Mouse (Mus musculus) heart, embryonic 10.5 days (tissue): ENCODE data around the gene Phf2. TPM values are rescaled to one million over a fixed set of nuclear protein-coding genes. Genes with fewer than 3 reads are reported as not detected.

ENCODE experiments used
- DNase-seq: peaks from one replicate; pipeline ENCODE4 v3.0.0-alpha.2; 2017; ENCODE audit warnings: low spot score
- H3K27ac ChIP-seq: fragments of 300-500 bp; sonication (generic); 2 replicates; pipeline ENCODE4 v1.5.1; 2016; ENCODE audit warnings: mild to moderate bottlenecking
- H3K27me3 ChIP-seq: fragments of 300-500 bp; sonication (generic); 2 replicates; pipeline ENCODE4 v1.6.1; 2016; ENCODE audit warnings: mild to moderate bottlenecking; ENCODE audit not compliant: poor library complexity, insufficient read depth, severe bottlenecking
- H3K36me3 ChIP-seq: fragments of 300-500 bp; sonication (generic); 2 replicates; pipeline ENCODE4 v1.6.1; 2016; ENCODE audit warnings: mild to moderate bottlenecking, moderate library complexity
- H3K4me1 ChIP-seq: fragments of 300-500 bp; sonication (generic); 2 replicates; pipeline ENCODE4 v1.6.1; 2016; ENCODE audit warnings: mild to moderate bottlenecking
- H3K4me3 ChIP-seq: fragments of 300-500 bp; sonication (generic); 2 replicates; pipeline ENCODE4 v1.5.1; 2016; ENCODE audit warnings: mild to moderate bottlenecking, moderate library complexity
- H3K9me3 ChIP-seq: fragments of 300-500 bp; sonication (generic); 2 replicates; pipeline ENCODE4 v1.6.1; 2016; ENCODE audit warnings: mild to moderate bottlenecking, moderate library complexity
- WGBS: fragments of 180-500 bp; shearing (Covaris S2); methylation state at CpG from one replicate; pipeline ENCODE4 v1.1.7; 2016; 5-methylcytosine and 5-hydroxymethylcytosine counted together
- polyA plus RNA-seq: library from polyadenylated mRNA; unstranded; fragments of >200 nt; fragmentation: Nextera tagmentation; extraction: Ambion mirVana; gene quantifications from 2 replicates; pipeline ENCODE4 v1.2.1, GENCODE M21; 2016

The Phf2 gene
- polyA plus RNA-seq, 1 experiment from 2014 or later = 6.8 TPM

- Histone ChIP-seq H3K36me3 (peaks cover 7% of the 10 kb centered on the region), H3K27me3 (no peaks in the 10 kb centered on the region), H3K27ac (no peak overlapping the region), H3K4me3 (no peak overlapping the region), H3K9me3 (no peaks in the 10 kb centered on the region), H3K4me1 (peaks cover 88% of the 10 kb centered on the region)
- peak; percentile 76 for DNase-seq
- 46% methylated on average over 3 of the region's 3 CpGs for WGBS
These were observed 18.1 kb downstream of the Phf2 start for GRCm38 (mm10) chr13:48852859-48853258.

GRCm38 (mm10) chr13:48851719-48852118 is 19.2 kb downstream of the Phf2 start:
- H3K4me1 ChIP-seq = peaks cover 77% of the 10 kb centered on the region
- no peak overlapping the region for H3K4me3 ChIP-seq
- peak; percentile 68 for DNase-seq
- no peaks in the 10 kb centered on the region for H3K27me3 ChIP-seq
- 86% methylated on average over 5 of the region's 5 CpGs for WGBS
- H3K27ac ChIP-seq = peak overlapping the region; percentile 42
- H3K36me3 ChIP-seq = peaks cover 7% of the 10 kb centered on the region
- no peaks in the 10 kb centered on the region for H3K9me3 ChIP-seq

GRCm38 (mm10) chr13:48850771-48851170 is 20.1 kb downstream of the Phf2 start:
- WGBS = 88% methylated on average over 8 of the region's 8 CpGs
- no peak overlapping the region for H3K27ac ChIP-seq
- peaks cover 68% of the 10 kb centered on the region for H3K4me1 ChIP-seq

DNA sequence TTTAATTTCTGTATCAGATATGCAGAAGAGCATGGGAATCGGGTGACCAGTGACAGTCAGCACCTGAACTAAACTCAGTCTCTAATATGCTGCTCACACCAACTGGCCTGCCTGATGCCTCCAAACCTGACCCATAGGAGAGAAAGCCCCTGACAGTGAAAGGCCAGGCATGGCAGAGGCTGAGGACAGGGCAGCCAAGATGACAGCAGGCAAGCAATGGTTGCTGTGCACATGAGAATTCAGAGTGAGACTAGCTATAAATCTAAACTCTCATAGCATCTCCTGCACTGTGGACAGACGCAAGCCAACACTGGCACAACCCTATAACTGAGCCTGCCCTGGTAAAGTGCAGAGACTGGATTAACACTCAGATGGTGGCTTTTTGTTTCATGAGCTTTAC is 20.6 kb downstream of the Phf2 start:
- Histone ChIP-seq H3K36me3 (peaks cover 7% of the 10 kb centered on the region), H3K4me3 (no peak overlapping the region), H3K27ac (no peak overlapping the region), H3K4me1 (peaks cover 69% of the 10 kb centered on the region), H3K9me3 (no peaks in the 10 kb centered on the region), H3K27me3 (no peaks in the 10 kb centered on the region)
- whole genome bisulfite sequencing = 83% methylated on average over 2 of the region's 2 CpGs
- DNase-seq = no peak

More at GRCm38 (mm10) chr13:48850771-48851170, 20.1 kb downstream of the Phf2 start:
- H3K27me3 ChIP-seq = no peaks in the 10 kb centered on the region
- no peak for DNase-seq
- no peak overlapping the region for H3K4me3 ChIP-seq
- H3K9me3 ChIP-seq = no peaks in the 10 kb centered on the region
- peaks cover 7% of the 10 kb centered on the region for H3K36me3 ChIP-seq

DNA sequence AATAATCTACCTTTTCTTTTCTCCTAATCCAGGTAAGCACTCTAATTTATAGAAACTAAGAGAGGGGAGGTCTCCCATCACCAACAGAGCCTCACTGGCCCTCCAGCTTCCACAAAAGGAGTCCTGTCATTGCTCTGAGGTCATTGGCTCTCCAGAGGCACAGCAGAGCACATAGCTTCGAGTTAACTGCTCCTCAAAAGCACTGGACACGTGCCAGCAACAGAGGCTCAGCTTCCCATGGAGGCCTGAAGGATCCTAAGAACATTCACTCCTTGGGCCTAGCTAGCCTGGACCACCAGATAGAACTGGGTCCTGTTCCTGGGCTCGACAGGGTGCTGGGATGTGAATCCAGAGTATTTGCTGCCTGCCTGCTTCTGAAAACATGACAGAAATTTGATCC is 21.8 kb downstream of the Phf2 start:
- no peaks in the 10 kb centered on the region for H3K9me3 ChIP-seq
- peaks cover 62% of the 10 kb centered on the region for H3K4me1 ChIP-seq
- WGBS = 29% methylated on average over 3 of the region's 3 CpGs
- no peak for DNase-seq
- H3K27ac ChIP-seq = peak overlapping the region; percentile 38; the same call in 1 of the 2 replicates
- peaks cover 7% of the 10 kb centered on the region for H3K36me3 ChIP-seq
- no peak overlapping the region for H3K4me3 ChIP-seq
- H3K27me3 ChIP-seq = no peaks in the 10 kb centered on the region

GRCm38 (mm10) chr13:48845308-48845707 is 25.6 kb downstream of the Phf2 start:
- Histone ChIP-seq H3K36me3 (peaks cover 7% of the 10 kb centered on the region), H3K4me1 (peaks cover 46% of the 10 kb centered on the region), H3K27ac (peak overlapping the region; percentile 7; the same call in 1 of the 2 replicates), H3K27me3 (no peaks in the 10 kb centered on the region), H3K4me3 (no peak overlapping the region), H3K9me3 (no peaks in the 10 kb centered on the region)
- DNase-seq = no peak
- WGBS = 31% methylated on average over 4 of the region's 4 CpGs

DNA sequence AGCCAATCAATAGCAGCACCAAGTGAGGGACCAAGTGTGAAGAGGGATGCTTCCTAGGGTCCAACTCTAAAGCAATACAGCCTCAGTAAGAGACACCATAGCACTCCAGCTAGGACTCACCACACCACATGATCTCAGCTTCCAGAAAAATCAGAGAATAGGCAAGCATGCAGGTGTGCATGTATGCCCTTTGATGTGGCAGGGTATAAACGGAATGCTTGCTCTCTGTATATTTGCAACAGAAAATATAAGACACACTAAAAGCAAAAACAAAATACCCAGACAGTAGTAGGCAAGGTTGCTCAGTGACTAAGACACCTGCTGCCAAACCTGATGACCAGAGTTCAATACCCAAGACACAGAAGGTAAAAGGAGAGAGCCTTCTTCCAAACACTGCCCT is 27.4 kb downstream of the Phf2 start:
- Histone ChIP-seq H3K27ac (no peak overlapping the region), H3K4me3 (no peak overlapping the region), H3K4me1 (peaks cover 31% of the 10 kb centered on the region), H3K27me3 (no peaks in the 10 kb centered on the region), H3K9me3 (no peaks in the 10 kb centered on the region), H3K36me3 (peaks cover 4% of the 10 kb centered on the region)
- WGBS = 91% methylated on average over 1 of the region's 1 CpGs
- DNase-seq = no peak

DNA sequence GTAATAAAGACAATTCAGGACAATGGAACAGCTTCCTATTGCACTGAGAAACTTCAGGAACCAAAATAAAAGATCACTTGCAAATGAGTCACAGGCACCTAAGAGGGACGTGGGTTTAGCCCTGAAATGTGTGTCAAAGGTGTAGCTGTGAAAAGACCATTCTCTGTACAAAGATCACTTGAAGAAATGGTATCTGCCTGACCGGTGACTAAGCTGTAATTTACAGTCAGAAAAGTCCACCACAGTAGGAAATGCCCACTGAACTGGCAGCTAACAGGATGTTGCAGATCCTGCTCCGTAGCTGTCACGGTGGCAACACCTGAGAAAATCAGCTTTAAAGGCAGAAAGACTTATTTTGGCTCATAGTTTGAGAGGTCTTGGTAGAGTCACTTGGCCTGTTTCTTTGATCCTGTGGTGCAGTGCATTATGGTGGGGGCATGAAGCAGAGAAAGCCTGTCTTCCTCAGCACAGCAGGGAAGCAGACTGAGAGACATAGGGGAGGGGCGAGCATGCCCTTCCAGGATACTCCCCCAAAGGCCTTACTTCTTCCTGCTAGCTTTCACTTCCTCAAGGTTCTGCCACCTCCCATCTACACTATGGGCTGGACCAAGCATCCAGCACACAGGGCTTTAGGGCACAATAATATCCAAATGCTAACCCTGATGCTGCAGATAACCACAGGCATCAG is 28.9 kb downstream of the Phf2 start:
- Histone ChIP-seq H3K27me3 (no peaks in the 10 kb centered on the region), H3K27ac (no peak overlapping the region), H3K9me3 (no peaks in the 10 kb centered on the region), H3K36me3 (no peaks in the 10 kb centered on the region; the same call in 1 of the 2 replicates), H3K4me1 (peaks cover 32% of the 10 kb centered on the region), H3K4me3 (no peak overlapping the region)
- no peak for DNase-seq
- WGBS = 74% methylated on average over 5 of the region's 5 CpGs

DNA sequence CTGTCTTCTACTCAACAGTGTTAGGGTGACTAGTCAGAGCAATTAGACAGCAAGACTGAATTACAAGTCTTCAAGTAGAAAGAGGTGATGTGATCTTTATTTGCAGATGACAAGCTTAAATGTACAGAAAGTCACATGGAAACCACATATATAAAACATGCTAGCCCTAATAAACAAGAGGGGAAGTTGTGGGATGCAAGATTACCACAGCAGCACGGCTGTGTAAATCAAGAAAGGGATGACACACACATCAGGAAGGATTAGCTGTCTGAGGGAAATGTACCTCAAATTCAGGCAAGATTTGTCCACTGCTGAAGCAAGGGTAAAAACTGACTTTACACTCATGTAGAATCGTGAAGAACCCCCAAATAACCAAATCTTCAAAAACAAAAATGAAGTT is 32.6 kb downstream of the Phf2 start:
- H3K9me3 ChIP-seq = no peaks in the 10 kb centered on the region
- DNase-seq = no peak
- H3K36me3 ChIP-seq = peaks cover 10% of the 10 kb centered on the region
- H3K27ac ChIP-seq = no peak overlapping the region
- H3K4me3 ChIP-seq = no peak overlapping the region
- no peaks in the 10 kb centered on the region for H3K27me3 ChIP-seq
- H3K4me1 ChIP-seq = peaks cover 45% of the 10 kb centered on the region
- WGBS = 80% methylated on average over 2 of the region's 2 CpGs

DNA sequence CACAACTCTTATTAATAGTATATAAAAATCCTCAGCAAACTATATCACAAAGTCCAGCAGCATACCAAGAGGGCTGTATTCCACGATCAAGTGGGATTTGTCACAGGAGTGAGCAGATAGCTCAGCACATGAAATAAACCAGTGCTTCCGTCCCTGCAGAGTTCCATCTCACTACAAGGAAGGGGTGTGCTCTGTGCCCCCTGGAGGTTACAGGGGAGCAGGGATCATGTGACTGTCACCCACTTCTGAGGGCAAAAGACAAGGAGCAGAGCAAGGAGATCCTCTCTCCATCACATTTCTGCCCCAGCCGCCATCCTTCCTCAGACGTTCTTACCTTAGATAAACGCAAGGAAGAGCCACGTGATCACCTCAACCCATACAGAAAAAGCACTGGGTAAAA is 33.4 kb downstream of the Phf2 start:
- Histone ChIP-seq H3K9me3 (no peaks in the 10 kb centered on the region), H3K36me3 (peaks cover 15% of the 10 kb centered on the region), H3K27me3 (no peaks in the 10 kb centered on the region), H3K4me1 (peaks cover 50% of the 10 kb centered on the region), H3K27ac (no peak overlapping the region), H3K4me3 (no peak overlapping the region)
- WGBS = 82% methylated on average over 6 of the region's 6 CpGs
- no peak for DNase-seq

DNA sequence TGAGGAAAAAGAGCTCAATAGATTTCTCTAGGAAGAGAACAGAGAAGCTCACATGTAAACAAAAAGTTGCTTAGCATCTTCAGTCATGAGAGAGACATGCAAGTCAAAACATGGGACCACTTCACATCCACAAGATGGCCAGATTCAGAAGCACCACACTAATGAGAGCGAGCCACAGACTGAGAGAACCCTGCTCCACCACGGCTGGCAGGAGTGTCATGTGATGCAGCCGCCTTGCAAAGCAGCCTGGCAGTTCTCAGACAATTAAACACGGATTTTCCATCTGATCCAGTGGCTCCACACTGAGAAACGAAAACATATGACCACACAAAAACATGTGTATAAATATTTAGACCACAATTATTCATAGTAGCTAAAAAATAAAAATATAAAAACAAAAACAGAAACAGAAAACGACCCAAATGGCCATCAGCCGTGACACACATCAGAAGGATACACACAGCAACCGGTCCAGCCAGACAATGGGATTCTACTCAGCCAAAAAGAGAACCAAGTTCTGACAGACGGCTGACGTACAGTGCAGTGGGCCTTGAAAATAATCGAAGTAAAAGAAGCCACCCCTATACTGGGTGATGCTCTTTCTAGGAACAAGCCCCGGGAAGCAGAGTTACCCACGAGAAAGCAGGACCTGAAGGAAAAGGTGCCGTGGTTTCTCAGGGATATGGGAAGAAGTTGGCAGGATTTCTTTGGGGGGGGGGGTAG is 40.2 kb downstream of the Phf2 start:
- Histone ChIP-seq H3K36me3 (peaks cover 65% of the 10 kb centered on the region), H3K4me1 (peaks cover 26% of the 10 kb centered on the region), H3K27ac (no peak overlapping the region), H3K4me3 (no peak overlapping the region), H3K27me3 (no peaks in the 10 kb centered on the region), H3K9me3 (no peaks in the 10 kb centered on the region)
- DNase-seq = no peak
- 90% methylated on average over 14 of the region's 14 CpGs for WGBS

DNA sequence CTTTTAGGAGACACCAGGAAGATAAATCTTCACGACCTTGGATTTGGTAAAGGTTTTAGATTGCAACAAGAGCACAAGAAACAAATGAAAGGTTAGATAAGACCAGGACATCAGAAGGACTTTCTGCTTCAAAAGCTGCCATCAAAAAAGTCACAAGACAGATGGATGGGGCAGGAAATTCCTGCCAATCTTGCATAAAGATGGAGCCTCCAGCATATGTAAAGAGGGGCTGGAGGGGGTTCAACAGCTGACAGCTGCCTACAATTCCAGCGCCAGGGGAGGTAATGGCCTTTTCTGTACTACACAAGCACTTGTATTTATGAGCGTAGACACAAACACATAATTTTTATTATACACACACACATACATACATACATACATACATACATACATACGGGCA is 41.1 kb downstream of the Phf2 start:
- Histone ChIP-seq H3K36me3 (peaks cover 74% of the 10 kb centered on the region), H3K27me3 (no peaks in the 10 kb centered on the region), H3K9me3 (no peaks in the 10 kb centered on the region), H3K4me3 (no peak overlapping the region), H3K4me1 (peaks cover 20% of the 10 kb centered on the region), H3K27ac (no peak overlapping the region)
- no peak for DNase-seq
- WGBS = 87% methylated on average over 4 of the region's 4 CpGs

GRCm38 (mm10) chr13:48822871-48823270 is 48.0 kb downstream of the Phf2 start:
- DNase-seq = no peak
- Histone ChIP-seq H3K27ac (no peak overlapping the region), H3K4me3 (no peak overlapping the region), H3K9me3 (no peaks in the 10 kb centered on the region), H3K27me3 (no peaks in the 10 kb centered on the region), H3K36me3 (peaks cover 95% of the 10 kb centered on the region), H3K4me1 (no peaks in the 10 kb centered on the region)
- WGBS = 91% methylated on average over 9 of the region's 9 CpGs
